Mouse (Mus musculus) C2C12 (cell line): Measurements from ENCODE around the gene Timp2.

ENCODE experiments used
- CEBPB ChIP-seq: IDR thresholded peaks from one replicate; pipeline ENCODE4 v1.6.1; 2011; ENCODE audit warnings: low read depth, mild to moderate bottlenecking, control low read depth, moderate library complexity
- CTCF ChIP-seq: IDR thresholded peaks from one replicate; pipeline ENCODE4 v1.5.1; 2011; ENCODE audit not compliant: control insufficient read depth, insufficient read depth, insufficient read length
- FOSL1 ChIP-seq: IDR thresholded peaks from one replicate; pipeline ENCODE4 v1.8.0; 2011; ENCODE audit warnings: mild to moderate bottlenecking, low read length; ENCODE audit not compliant: poor library complexity, insufficient read depth, severe bottlenecking
- MAX ChIP-seq: IDR thresholded peaks from one replicate; pipeline ENCODE4 v1.6.1; 2011; ENCODE audit warnings: mild to moderate bottlenecking, control low read depth
- MYOG ChIP-seq: IDR thresholded peaks from one replicate; pipeline ENCODE4 v1.6.1; 2011; ENCODE audit not compliant: control insufficient read depth, insufficient read length; ENCODE audit errors: extremely low read depth
- USF1 ChIP-seq: IDR thresholded peaks from one replicate; pipeline ENCODE4 v1.6.1; 2011; ENCODE audit warnings: low read depth, mild to moderate bottlenecking, control low read depth, moderate library complexity

DNA sequence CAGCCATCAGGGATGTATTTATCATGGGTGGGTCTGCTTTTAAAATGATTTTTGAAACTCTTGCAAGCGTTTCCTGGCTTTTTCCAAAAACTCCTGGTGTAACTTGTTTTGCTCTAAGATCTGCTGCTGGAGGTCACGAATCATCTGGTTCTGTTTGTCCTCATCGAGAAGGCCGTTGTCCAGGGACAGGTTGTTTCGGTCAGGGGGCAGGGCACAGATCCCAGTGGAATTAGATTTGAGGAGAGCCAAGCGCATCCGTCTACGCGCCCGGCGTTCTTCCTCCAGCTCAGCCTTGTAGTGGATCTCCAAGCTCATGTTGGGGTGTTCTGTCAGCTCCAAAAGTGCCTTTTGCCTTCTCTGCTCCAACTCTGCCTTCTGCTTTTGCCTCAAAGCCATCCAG lies 23.2 kb downstream of the Timp2 start:
- TF ChIP-seq CTCF (no peak), MYOG (no peak), MAX (no peak), FOSL1 (no peak), USF1 (no peak), CEBPB (no peak)
